Mouse (Mus musculus) frontal cortex, postnatal 14 days (tissue): ENCODE results near the gene Dlgap3.

Experiments used
- DNase-seq, 2 experiments: peaks; one replicate each; pipeline ENCODE4 v3.0.0; 2022; ENCODE audit warnings: low spot score in 2 of 2

The Dlgap3 gene

DNA sequence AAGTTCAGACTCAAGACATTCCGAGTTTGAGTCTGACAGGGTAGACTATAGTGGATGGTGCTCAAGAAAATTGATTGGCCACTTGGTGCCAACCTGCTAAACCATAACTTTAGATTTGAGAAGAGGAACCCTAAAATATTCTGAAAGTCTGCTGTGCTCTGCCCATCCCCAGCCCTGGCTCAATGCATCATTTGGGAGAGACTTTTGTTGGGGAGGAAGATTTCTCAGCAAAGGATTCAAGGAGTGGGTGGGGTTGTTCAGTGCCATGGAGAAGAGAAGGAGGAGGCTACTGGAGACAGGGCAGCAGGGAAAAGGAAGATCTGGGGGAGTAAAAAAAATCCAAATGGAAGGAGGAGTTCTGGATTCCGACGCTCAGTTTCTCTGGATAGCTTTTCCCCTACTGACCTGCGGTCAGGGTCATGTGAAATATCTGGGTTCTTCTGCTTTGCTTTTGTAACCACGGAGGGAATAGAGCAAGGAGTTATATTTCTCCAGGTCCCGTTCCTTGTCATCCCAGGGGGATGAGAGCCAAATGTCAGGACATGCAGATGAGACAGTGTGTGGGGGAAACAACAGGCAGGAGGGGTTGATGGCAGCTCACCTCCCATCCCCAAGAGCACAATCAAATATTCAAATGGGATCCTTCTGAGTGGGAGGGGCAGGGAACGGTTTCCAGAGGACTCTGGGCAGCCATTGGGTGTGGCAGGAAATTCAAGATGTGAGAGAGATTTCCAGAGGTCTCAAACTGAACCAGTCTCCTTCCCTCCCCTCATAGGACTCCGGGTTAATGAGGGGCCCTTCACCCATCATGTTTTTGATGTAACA lies 5.3 kb downstream of the Dlgap3 start:
- no peak for DNase-seq

DNA sequence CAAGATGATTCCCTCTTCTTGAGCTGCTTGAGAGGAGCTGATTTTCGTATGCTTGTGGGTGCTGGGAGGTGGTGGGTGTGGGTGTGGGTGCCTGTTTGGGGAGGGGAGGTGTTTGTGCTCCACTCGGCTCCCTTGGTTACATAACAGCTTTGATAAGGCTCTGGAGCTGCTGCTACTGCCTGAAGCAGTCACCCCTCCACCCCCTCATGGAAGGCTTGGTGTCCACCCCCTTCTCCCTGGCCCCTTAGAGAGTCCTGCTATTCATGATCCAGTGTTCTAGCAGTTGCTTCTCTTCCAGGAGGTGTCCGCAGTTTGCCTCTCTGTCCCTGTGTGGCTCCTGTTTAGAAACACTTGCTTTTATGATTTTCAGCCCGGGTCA lies 5.9 kb downstream of the Dlgap3 start:
- DNase-seq, result no peak

DNA sequence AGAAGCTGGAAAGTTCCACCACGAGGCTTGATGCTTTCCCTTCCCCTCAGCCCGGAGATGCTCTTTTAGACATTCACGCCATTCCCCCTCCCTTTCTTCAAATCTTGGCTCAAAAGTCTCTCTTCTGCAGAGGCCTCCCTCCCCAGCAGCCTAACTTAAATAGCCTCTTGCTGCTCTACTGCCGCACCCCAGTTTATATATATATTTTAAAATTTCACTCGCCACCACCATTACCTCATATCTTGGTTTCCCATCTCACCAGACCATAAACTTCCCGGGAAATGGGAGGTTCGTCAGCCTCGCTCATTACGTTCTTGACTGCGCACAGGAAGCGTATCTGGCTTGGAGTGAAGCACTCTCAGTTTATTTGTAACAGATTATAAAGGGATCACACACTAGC lies 9.0 kb downstream of the Dlgap3 start:
- DNase-seq, result no peak

DNA sequence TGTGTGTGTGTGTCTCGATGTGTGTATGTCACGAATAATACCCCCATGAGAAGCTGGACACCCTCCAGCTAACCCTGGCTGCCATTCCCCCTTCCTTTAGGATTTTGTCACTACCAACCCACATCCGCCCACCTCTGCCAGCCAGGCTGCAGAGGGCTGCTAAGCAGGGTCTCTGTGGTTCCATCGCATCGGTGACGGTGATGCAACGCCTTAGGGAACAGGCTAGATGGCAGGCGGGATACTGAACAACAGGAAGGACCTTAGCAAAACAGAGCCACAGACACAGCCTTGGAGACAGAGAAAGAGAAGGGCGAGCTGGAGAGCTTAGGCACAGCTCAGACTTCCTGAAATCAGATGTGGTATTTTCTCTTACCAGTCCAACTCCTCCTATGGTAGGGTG lies 9.7 kb downstream of the Dlgap3 start:
- DNase-seq, result no peak

DNA sequence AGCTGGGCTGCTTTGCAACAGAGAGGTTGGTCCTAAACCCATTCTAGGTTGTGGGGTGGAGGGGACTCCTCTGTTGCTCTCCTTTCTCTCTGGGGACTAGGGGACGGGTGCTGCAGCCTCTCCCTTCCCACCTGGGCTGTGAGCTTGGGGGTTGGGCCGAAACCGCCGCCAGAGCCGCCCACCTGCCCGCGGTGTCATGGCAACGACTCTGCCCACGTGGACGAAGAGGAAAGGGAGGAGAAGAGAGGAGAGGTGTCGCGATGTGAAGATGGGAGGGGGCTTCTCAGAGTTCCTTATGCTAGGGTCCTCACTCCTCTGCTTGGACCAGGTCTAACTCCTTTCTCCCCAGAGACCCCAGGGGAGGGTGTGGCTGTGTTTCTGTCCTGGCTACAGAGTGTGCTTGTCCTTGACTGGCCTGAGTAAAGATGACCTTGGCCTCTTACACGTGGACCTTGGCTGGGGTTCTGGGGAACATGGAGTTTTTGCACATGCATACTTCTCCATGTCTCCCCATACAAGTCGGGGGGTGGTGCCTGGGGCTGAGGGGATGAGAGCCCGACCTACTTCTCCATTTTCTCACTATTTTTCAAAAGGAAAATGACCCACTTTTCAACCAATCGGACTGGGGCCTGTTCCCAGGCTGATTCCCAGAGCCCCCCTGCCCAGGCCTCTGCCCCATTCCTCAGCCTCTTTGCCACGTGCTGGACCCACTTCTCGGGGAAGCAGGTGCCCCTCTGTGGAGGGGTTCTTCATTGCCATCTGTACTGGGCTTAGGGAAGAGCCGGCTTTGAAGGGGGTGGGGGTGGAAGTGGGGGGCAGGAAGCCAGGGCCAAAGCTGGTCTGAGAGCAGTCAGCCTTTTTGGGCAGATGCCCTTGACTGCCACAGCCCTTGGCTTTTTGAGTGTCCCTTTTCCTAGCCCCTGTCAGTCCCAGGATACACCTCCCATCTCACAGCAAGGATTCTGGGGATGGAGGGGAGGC lies 10.8 kb downstream of the Dlgap3 start:
- DNase-seq, result no peak

DNA sequence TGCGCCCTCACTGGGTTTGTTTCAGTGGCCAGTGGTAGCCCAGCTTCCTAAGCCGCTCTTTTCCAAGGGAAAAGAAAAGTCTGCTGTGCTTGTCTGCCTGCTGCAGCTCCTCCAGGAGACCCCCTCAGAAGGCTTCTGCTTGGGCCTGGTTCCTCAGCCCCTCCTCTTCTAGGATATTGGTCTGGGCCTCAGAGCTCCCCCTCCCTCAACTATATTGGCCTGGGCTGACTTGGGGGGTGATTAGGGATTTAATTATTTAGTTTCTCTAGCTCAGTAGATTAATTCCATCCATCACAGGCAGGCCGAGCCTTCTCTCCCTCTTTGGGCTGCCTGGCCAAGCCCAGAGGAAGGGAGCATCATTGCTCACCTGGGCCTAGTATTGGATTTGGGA lies 11.4 kb downstream of the Dlgap3 start:
- DNase-seq, result no peak

DNA sequence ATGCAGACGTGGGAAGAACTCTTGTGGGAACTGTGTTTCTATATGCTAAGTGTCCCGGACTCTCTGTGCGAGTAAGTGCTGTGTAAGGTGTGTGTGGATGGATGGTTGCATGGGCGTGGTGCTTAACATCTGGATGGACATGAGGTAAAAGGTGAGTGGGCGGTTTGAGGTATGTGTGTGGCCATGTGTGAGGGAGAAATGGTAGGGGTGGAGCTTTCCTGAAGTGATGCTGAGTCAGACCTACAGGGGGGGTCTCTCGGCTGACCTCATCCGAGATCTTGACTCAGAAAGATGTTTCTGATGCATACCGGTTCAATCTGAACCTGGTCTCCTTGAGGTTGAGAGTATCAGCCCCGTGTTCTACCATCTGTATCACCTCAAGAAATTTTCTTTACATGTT lies 12.0 kb downstream of the Dlgap3 start:
- DNase-seq, result no peak

DNA sequence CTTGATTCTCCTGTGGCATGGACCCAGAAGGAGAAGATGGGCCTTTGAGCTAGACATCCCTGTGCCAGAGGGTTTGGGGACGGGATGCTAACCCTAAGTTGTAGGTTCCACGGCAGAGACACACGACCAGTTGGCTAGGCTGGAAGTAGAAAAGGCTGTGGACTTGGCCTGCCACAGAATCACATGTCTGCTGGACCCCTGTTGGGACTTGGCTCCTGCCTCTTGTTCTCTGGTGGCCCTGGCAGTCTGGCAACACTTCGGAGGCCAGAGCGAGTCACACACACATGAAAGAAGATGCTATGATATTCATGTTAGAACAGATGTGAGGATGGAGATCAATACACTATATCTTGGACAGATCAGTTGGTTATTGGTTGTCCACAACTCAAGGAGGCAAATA lies 14.9 kb downstream of the Dlgap3 start:
- DNase-seq, result no peak

DNA sequence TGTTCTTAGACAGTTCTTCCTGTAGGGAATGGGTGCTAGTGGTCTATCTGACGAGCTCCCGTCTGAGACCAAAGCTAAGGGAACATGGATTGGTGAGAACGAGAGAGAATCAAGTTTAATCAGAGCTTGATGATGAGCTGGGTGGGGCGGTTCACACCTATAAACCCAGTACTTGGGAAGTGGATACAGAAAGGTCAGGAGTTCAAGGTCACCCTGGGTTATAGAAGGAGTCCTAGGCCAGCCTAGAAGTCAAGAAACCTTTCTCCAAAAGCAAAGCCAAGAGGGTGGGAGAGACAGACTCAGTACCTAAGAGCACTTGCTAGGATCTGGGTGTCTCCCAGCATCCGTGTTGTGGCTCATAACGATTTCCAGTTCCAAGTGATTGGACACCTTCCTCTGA lies 21.9 kb downstream of the Dlgap3 start:
- DNase-seq, result no peak

DNA sequence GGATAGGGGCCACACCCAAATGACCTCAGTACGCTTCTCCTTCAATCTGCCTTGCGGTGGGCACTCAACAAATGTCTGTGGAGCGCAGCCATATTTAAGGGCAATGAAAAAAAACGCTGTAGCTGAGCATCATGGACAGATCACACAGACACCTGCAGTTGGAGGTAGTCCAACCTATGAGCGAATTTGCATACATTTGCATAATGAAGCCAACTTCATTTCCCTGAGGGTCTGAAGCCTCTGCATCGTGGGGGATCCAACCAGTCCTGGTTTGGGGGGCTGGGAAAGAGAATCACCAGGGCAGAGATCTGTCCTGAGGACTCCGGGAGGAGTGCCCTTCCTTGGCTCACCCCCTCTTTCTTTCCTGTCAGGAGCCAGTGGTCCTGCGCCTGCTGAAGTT lies 23.7 kb downstream of the Dlgap3 start:
- no peak for DNase-seq

DNA sequence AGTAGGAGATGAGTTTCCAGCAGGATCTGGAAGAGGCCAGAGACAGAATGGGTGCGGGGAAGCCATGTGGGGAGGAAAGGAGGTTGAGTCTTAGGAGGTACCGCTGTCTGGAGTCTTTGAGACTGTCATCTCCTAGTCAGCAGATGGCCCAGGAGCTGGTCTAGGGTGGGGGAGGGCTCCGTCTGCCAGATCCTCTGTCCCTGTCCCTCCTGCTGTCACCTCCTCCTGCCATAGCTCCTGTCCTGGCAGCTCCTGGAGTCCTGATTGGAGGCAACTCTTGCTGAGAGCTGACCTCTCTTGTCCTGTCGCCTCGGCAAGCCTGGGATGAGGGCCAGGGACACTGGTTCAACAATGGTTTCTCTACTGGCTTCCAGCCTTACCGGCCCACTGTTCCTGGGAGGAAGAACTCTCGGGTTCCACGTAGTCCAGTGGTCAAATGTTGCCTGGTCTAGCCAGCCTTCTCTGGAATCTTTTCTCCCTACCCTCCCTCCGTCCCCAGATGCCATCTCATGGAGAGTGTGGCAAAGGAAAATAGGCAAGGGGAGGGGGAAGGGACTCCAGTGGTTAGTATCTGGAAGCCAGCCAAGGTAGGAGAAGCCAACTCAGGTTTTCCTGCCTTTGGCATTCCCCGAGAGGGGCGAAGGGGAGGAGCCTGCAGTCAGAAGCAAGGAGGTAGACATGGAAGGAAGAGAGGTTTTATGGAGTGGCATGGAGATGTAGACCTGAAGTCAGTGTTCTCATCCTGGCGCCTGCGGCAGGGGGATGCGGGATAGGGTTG lies 24.6 kb downstream of the Dlgap3 start:
- DNase-seq, result no peak

DNA sequence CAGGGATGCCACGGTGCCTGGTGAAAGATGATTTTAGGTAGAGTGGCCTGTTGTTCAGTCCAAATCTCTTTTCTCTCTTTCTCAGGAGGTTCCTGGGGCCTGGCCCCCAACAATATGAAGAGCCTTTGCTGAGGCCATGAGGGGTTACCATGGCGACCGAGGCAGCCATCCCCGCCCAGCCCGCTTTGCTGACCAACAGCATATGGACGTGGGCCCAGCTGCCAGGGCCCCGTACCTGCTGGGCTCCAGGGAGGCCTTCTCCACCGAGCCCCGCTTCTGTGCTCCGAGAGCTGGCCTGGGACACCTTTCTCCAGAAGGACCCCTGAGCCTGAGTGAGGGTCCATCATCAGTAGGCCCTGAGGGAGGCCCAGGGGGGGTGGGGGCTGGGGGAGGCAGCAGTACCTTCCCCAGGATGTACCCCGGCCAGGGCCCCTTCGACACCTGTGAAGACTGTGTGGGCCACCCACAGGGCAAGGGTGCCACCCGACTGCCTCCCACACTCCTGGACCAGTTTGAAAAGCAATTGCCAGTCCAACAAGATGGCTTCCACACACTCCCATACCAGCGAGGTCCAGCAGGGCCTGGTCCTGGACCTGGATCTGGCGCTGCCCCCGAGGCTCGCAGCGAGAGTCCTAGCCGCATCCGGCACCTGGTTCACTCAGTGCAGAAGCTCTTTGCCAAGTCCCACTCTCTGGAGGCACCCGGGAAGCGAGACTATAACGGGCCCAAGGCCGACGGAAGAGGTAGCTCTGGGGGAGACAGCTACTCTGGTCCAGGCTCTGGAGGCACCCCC lies 25.7 kb downstream of the Dlgap3 start:
- no peak for DNase-seq

DNA sequence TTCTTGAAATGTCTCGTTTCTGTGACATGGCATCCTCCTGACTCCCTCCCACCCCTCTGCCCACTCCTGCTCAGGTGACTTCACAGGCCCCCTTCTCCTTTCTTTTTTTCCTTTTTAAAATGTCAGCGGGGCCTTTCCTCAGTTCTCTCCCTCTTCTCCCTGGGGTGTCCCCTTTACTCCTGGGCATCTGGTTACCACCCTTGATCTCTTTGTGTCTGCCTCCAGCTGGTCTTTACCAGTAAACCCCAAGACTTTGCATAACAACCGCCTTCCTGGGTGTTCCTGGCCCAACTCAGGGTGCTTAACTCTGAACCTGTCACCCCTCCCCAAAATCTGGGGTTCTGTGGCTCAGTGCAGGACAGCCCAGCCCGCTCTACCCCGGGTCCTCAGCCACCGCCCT lies 29.6 kb downstream of the Dlgap3 start:
- DNase-seq, result no peak

DNA sequence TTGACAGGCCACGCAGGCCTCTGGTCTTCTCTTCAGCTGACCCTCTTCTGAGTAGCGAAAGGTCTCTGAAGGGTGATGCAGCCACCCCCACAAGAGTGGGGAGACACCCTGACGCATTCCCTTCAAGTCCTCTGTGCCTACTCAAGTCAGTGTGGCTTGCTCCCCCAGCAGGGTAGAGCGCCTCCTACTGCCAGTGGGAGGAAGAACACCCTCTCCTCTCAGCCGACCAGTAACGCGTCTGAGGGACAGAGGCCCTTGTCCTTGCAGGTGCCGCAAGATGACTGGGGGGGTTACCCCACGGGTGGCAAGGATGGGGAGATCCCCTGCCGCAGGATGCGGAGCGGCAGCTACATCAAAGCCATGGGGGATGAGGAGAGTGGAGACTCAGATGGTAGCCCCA lies 30.4 kb downstream of the Dlgap3 start:
- no peak for DNase-seq

DNA sequence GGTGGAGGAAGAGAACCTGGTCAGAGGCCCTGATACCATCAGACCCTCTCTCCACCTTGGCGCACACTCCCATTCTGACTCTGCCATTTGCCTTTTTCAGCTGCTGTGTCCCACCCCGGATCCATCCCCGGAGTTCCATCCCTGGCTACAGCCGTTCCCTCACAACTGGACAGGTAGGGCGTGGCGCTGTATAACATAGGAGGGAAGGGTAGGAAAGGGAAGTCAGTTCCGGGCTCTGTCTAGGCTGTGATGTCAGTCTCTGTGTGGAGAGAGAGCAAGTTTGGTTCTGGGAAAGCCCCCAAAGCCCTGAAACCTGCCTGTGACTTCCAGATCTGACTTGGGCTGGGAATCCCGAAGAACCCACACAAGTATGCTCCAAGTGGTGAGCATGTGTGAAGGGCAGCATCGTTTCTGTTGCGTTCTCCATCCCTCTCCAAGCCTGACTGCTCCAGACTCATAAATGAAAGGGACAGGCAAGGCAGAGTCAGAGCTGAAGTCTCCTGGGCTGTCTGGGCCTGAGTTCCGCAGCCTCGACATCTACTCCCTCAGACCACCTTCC lies 31.2 kb downstream of the Dlgap3 start:
- DNase-seq, result no peak

DNA sequence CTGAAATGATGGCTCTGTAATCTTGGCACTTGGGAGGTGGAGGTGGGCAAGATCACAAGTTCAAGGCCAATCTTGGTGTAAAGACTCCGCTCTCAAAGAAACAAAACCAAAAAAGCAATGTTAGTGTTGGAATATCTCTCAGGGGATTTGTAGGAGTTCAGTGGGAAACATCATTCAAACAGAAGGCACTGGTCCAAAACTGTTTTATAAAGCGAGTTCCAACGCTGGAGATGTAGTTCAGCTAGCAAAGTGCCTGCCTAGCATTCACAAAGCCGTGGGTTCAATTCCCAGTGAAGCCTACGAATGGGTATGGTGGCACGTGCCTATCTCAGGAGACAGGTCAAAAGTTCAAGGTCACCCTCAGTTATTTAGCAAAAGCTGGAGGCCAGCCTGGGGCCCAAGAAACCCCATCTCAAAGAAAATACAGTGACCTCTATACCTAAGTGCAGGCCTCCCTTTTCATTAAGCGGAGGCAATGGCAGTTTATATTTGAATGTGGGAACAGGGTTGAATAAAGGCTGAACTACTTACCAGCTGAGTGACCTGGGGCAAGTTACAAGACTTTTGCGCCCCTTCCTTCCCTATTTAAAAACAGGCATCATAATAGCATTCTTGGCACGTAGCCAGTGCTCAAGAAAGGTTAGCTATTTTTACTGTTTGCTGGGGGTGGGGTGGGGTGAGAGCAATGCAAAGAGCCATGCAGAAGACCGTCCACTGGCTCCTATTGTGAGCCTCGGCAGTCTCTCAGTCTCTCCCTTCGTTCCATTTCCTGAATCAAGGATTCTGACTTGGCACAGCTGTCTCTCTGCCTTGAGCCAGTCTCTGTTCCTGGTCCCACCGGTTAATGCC lies 32.0 kb downstream of the Dlgap3 start:
- DNase-seq, result no peak

DNA sequence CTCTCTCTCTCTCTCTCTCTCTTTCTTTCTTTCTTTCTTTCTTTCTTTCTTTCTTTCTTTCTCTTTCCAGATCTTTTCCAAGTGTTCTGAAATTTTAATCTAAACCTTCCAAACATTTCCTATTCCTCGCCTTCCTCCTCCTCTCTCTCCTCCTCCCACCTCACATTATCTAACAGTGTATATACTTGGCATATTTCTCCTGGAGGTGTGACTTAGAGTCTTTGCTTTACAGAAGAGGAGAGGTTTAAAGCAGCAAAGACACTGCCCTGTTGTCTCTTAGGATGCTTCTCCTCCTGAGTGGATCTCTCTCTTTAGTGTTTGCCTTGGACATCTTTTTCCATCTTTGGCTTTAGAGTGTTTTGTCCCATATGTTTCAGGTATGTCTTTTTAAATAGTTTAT lies 34.1 kb downstream of the Dlgap3 start:
- no peak for DNase-seq

DNA sequence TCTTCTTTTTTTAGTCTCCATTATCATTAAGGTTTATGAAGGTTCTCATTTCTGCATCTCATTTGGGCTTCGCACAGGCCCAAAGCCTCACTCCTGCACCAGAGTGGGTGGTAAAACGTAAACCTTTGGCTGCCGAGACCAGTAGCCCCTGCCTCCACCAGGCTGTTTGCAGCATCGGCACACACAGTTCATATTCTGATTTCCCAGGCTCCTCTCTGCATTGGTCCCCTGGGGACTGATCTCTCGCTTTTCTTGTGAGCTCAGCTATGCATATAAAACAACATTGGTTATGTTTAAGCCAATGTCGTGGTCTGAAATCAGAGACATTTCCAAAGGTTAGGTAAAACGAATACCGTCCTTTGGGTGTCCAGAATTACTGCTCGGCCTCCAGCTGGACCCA lies 42.3 kb downstream of the Dlgap3 start:
- DNase-seq, result no peak

DNA sequence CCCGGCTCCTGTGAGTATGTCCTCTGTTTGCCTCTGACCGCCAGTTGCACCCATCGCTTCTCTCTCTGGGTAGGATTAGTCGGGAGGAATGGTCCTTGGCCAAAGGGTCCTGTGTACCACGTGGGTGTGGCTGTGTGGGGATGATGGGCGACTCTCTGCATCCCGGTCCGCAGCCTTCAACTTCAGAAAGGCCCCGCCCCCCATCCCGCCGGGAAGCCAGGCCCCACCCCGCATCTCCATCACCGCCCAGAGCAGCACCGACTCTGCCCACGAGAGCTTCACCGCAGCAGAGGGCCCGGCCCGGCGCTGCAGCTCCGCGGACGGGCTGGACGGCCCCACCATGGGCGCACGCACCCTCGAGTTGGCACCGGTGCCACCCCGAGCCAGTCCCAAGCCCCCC lies 45.5 kb downstream of the Dlgap3 start:
- DNase-seq, result no peak

DNA sequence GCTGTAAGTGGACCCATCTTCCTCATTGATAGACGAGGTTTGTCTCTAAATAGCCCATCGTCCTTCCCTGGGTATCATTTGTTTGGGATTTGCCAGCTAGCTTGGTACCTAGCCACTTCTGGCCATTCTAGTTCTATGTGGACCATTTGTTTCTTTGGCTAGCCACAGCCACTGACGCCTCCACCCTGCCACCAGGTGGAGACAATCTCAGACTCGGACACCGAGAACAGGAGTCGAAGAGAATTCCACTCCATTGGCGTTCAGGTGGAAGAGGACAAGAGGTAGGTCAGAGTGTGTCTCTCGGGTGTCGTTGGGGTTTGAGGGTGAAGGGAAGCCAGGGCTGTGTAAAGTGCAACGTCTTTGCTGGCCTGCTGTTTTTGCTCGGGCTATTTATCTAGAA lies 46.1 kb downstream of the Dlgap3 start:
- DNase-seq, result no peak
